Comparison of ENCODE assay signal across 8 mouse cellular contexts in the genomic region with DNA sequence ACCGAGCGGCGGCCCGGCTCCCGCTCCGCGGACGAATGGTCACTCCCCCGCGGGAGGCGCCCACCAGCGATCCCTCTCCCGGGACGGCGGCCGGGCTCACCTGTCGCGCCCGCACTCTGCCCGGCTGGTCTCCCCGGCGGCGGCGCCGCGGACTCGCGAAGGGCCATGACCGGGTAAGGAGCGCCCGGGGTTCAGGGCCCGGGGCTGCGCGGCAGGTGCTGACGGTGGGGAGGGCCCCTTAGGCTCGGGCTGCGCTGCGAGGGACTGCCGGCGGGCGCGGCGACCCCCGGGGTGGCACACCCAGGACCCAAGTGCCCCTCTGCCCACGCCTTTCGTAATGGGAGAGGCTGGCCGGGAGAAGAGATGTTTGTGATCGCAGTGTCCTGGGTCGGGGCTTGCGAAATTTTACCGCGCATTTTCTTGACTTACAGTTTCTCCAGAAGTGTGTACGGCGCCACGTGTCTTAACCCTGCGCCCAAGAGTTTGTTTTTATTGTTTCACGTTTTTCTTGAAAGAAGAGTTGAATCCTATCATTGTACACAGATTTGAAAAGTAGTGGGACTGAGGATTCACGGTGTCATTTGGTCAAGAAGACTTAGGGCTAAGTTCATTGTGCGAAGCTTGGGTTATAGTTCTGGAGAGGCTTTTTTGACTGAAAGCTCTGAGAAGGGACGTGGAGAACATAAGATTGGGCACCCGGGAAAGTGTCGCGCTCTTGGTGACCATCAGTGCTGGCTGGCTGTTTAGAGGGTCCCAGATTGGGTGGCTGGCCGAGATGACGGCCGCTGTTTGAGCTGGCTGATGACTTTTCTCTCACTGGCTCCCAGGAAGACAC. TPM values are rescaled to one million over a fixed set of nuclear protein-coding genes. Genes with fewer than 3 reads are reported as not detected.
DNase-seq lines count a peak whose midpoint lies in the region; ATAC-seq and TF ChIP-seq lines count a peak whose summit lies in the region.

No protein-coding gene starts in this region.

- H3K9me3 ChIP-seq in forebrain, embryonic 12.5 days, result no peaks in the 10 kb centered on the region

- H3K27me3 ChIP-seq in spleen, adult 2 months (ENCODE audit: control insufficient read depth, insufficient read depth, low read length), result no peaks in the 10 kb centered on the region
- no peaks in the 10 kb centered on the region for H3K27me3 ChIP-seq in forebrain, embryonic 12.5 days
- no peaks in the 10 kb centered on the region for H3K27me3 ChIP-seq in kidney, adult 2 months (replicated peaks; ENCODE audit: control insufficient read depth, insufficient read depth, low read length)
- no peaks in the 10 kb centered on the region for H3K27me3 ChIP-seq in thymus, adult 2 months (ENCODE audit: control insufficient read depth, insufficient read depth, low read length)

- peaks cover 11% of the 10 kb centered on the region; the same call in 1 of the 2 replicates for H3K4me1 ChIP-seq in spleen, adult 2 months (ENCODE audit: control insufficient read depth, insufficient read depth, insufficient read length)
- peaks cover 7% of the 10 kb centered on the region for H3K4me1 ChIP-seq in bone marrow macrophage, adult 2 months (ENCODE audit: control insufficient read depth, insufficient read depth, low read length)
- peaks cover 20% of the 10 kb centered on the region for H3K4me1 ChIP-seq in forebrain, embryonic 12.5 days
- peaks cover 13% of the 10 kb centered on the region; the same call in 1 of the 2 replicates for H3K4me1 ChIP-seq in kidney, adult 2 months (ENCODE audit: control insufficient read depth, insufficient read depth, low read length)
- peaks cover 9% of the 10 kb centered on the region; the same call in 1 of the 2 replicates for H3K4me1 ChIP-seq in thymus, adult 2 months (replicated peaks; ENCODE audit: control insufficient read depth, insufficient read depth, low read length)

- 0 out of 2 replicates have a peak, but pooled peaks cover 1% of the 10 kb centered on the region for H3K36me3 ChIP-seq in spleen, adult 2 months (ENCODE audit: control insufficient read depth, insufficient read depth, low read length)
- peaks cover 4% of the 10 kb centered on the region; the same call in 1 of the 2 replicates for H3K36me3 ChIP-seq in forebrain, embryonic 12.5 days (replicated peaks)
- no peaks in the 10 kb centered on the region for H3K36me3 ChIP-seq in kidney, adult 2 months (ENCODE audit: control insufficient read depth, insufficient read depth, low read length)
- H3K36me3 ChIP-seq in thymus, adult 2 months (ENCODE audit: control insufficient read depth, insufficient read depth, low read length), result peaks cover 5% of the 10 kb centered on the region; the same call in 1 of the 2 replicates

- peak overlapping the region; percentile 98 for H3K9ac ChIP-seq in forebrain, embryonic 12.5 days

- WGBS in spleen, adult 2 months, result under 1% methylated on average over 61 of the region's 66 CpGs
- WGBS in forebrain, embryonic 12.5 days, result under 1% methylated on average over 57 of the region's 66 CpGs
- WGBS in kidney, adult 2 months, result under 1% methylated on average over 58 of the region's 66 CpGs
- under 1% methylated on average over 63 of the region's 66 CpGs for WGBS in thymus, adult 2 months

- peak overlapping the region; percentile 83 for H3K4me2 ChIP-seq in forebrain, embryonic 12.5 days

- peak; percentile 31 for ATAC-seq in forebrain, embryonic 12.5 days (ENCODE audit: low FRiP score)
- no peak for ATAC-seq in inflammation-experienced regulatory T-cells, adult 6 months

- no peak for TF ChIP-seq CTCF in spleen, adult 2 months (IDR thresholded peaks at IDR 0.05; ENCODE audit: extremely low read depth, insufficient read depth, insufficient read length, insufficient replicate concordance)
- TF ChIP-seq CTCF in bone marrow macrophage, adult 2 months (IDR thresholded peaks at IDR 0.05; ENCODE audit: low read depth, low read length), result no peak
- TF ChIP-seq CTCF in kidney, adult 2 months (conservative IDR thresholded peaks at IDR 0.05; ENCODE audit: insufficient read depth, insufficient read length, low read depth, low read length), result no peak
- no peak for TF ChIP-seq CTCF in thymus, adult 2 months (IDR thresholded peaks at IDR 0.05; ENCODE audit: borderline replicate concordance, control insufficient read depth, extremely low read depth, insufficient read depth, low read length, poor library complexity)

- peak overlapping the region; percentile 99 for H3K27ac ChIP-seq in spleen, adult 2 months (ENCODE audit: insufficient read depth, low read length)
- peak overlapping the region; percentile 100 for H3K27ac ChIP-seq in bone marrow macrophage, adult 2 months (ENCODE audit: insufficient read depth, low read depth, low read length)
- peak overlapping the region; percentile 100 for H3K27ac ChIP-seq in forebrain, embryonic 12.5 days
- peak overlapping the region; percentile 99 for H3K27ac ChIP-seq in kidney, adult 2 months (ENCODE audit: insufficient read depth, low read depth, low read length)
- peak overlapping the region; percentile 94 for H3K27ac ChIP-seq in thymus, adult 2 months (ENCODE audit: control insufficient read depth, insufficient read depth, low read length)

- TF ChIP-seq POLR2A in spleen, adult 2 months (IDR thresholded peaks at IDR 0.05; ENCODE audit: low read depth, low read length), result no peak
- no peak for TF ChIP-seq POLR2A in bone marrow macrophage, adult 2 months (IDR thresholded peaks at IDR 0.05; ENCODE audit: borderline replicate concordance, low read depth, low read length)
- no peak for TF ChIP-seq POLR2A in kidney, adult 2 months (IDR thresholded peaks at IDR 0.05; ENCODE audit: low read depth, low read length)
- TF ChIP-seq POLR2A in thymus, adult 2 months (IDR thresholded peaks at IDR 0.05; ENCODE audit: control insufficient read depth, extremely low read depth, insufficient read depth, low read length, poor library complexity), result no peak

- no peak for DNase-seq in spleen, adult 2 months (ENCODE audit: low read depth in 1 of 2, low spot score in 2 of 2)
- no peak for DNase-seq in spleen, adult 12 weeks (ENCODE audit: low spot score)
- peak; percentile 36 for DNase-seq in kidney, adult 2 months
- peak; percentile 25 for DNase-seq in lung, postnatal 25 days (ENCODE audit: low spot score)
- peak; percentile 15 for DNase-seq in thymus, adult 2 months

- H3K4me3 ChIP-seq in spleen, adult 2 months (ENCODE audit: extremely low read depth, insufficient read depth, insufficient read length), result peak overlapping the region; percentile 85
- peak overlapping the region; percentile 73 for H3K4me3 ChIP-seq in bone marrow macrophage, adult 2 months (ENCODE audit: insufficient read depth, low read length)
- peak overlapping the region; percentile 94 for H3K4me3 ChIP-seq in forebrain, embryonic 12.5 days (replicated peaks)
- H3K4me3 ChIP-seq in kidney, adult 2 months (ENCODE audit: insufficient read depth, low read depth, low read length), result peak overlapping the region; percentile 81
- peak overlapping the region; percentile 81 for H3K4me3 ChIP-seq in thymus, adult 2 months (ENCODE audit: control insufficient read depth, insufficient read depth, low read length)

RNA-seq across cellular contexts. Expression of a gene that starts 0.7 kb away (rescaled TPM):
- polyA plus RNA-seq in spleen, adult 2 months (2012; rRNA removed), result 114 and 263 TPM in 2 replicates
- polyA plus RNA-seq in bone marrow macrophage, adult 2 months (2012; ENCODE audit: insufficient read depth, insufficient read length, missing spikeins), result 33.6 and 36.5 TPM in 2 replicates
- polyA plus RNA-seq in forebrain, embryonic 12.5 days (2016; fragmentation: Nextera tagmentation; extraction: Ambion mirVana), result 134 and 143 TPM in 2 replicates
- 21.2 and 34.0 TPM in 2 replicates for polyA plus RNA-seq in kidney, adult 2 months (2012; rRNA removed)
- polyA plus RNA-seq in thymus, adult 2 months (2012; rRNA removed), result 293 and 960 TPM in 2 replicates
- polyA plus RNA-seq in inflammation-experienced regulatory T-cells, adult 6 months (2017; shearing (Covaris generic)), result 10 to 100 TPM; 13.8 to 23.4 (median 17.3) TPM

Comparison
In these comparisons a context has a peak if more than half of its experiments do, and no peak if none do; other contexts are left out.
1. DNase-seq: peak in kidney, adult 2 months (single experiment), lung, postnatal 25 days (single experiment) and thymus, adult 2 months (single experiment); none in spleen, adult 2 months (0 of 2) and spleen, adult 12 weeks (single experiment).
2. Peak in every context shown above with its lines, with median percentiles within 50 percentile points of each other: H3K27ac ChIP-seq and H3K4me3 ChIP-seq.